9 mouse cellular contexts compared by ENCODE assay signal in the genomic region with DNA sequence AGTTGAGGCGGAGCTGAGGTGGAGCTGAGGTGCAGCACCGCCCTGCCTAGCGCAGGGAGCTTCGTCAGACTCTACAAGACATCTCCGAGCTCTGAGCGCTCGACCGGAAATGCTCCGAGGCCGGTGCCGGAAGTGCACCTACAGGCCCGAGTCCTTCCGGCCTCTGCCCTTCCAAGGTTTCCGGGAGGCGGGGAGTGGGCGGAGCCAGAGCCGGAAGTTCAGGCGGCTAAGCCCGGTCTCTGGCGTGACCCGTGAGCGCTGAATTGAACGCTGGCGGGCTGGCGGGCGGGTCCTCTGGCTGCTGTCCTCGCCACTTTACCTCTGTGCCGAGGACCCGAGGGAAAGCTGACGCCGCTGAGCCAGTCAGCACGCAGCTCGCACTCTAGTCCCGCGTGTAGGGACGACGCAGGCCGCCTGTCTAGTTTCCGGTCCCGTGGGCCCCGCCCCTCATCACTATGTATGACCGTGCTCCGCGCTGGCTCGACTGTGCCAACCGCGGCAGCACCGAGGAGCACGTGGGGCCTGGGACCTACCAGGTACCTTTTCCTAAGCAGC. TPM values are rescaled to one million over a fixed set of nuclear protein-coding genes. Genes with fewer than 3 reads are reported as not detected.
A peak's percentile ranks its signal among the peaks of the same experiment; 100 is the strongest.
DNase-seq lines count a peak whose midpoint lies in the region; ATAC-seq and TF ChIP-seq lines count a peak whose summit lies in the region.
"Had no signal": no experiment of that assay in that cellular context is flagged by ENCODE, and none has a peak within 500 bp of the region (broad histone marks: within the 10 kb centered on the region; RNA-seq: fewer than 3 reads in every experiment).

Gene Stpg2 (plus strand): TSS at position 251 of the 555 bp plus-strand sequence.

- peak within 1 kb of the TSS; percentile 65 for H3K4me3 ChIP-seq in forebrain, embryonic 14.5 days (ENCODE audit: low read depth, low read length)
- H3K4me3 ChIP-seq in heart, postnatal 0 days (ENCODE audit: low read depth, low read length) = peak within 1 kb of the TSS; percentile 61
- peak within 1 kb of the TSS; percentile 63 for H3K4me3 ChIP-seq in liver, embryonic 12.5 days

- peak within 1 kb of the TSS; percentile 80 for H3K4me2 ChIP-seq in forebrain, embryonic 14.5 days (ENCODE audit: low read length)
- H3K4me2 ChIP-seq in heart, postnatal 0 days (ENCODE audit: low read depth, low read length) = peak within 1 kb of the TSS; percentile 72
- peak within 1 kb of the TSS; percentile 79 for H3K4me2 ChIP-seq in liver, embryonic 12.5 days

- peak within 1 kb of the TSS; percentile 75 for H3K9ac ChIP-seq in forebrain, embryonic 14.5 days (ENCODE audit: low read length)
- peak within 1 kb of the TSS; percentile 53 for H3K9ac ChIP-seq in heart, postnatal 0 days (replicated peaks; ENCODE audit: low read depth, low read length)
- H3K9ac ChIP-seq in liver, embryonic 12.5 days = peak within 1 kb of the TSS; percentile 52; the same call in 1 of the 2 replicates

- H3K9me3 ChIP-seq in forebrain, embryonic 14.5 days (replicated peaks; ENCODE audit: control insufficient read depth, low read length) = no peaks in the 10 kb centered on the region
- H3K9me3 ChIP-seq in heart, postnatal 0 days (replicated peaks; ENCODE audit: control insufficient read depth, low read length) = no peaks in the 10 kb centered on the region
- no peaks in the 10 kb centered on the region for H3K9me3 ChIP-seq in liver, embryonic 12.5 days (replicated peaks)

- TF ChIP-seq CTCF in heart, postnatal 0 days (IDR thresholded peaks at IDR 0.05; ENCODE audit: low read depth) = no peak

- H3K4me1 ChIP-seq in forebrain, embryonic 14.5 days (ENCODE audit: control insufficient read depth, insufficient read depth, low read length) = no peaks in the 10 kb centered on the region
- H3K4me1 ChIP-seq in heart, postnatal 0 days (ENCODE audit: control insufficient read depth, insufficient read depth) = no peaks in the 10 kb centered on the region
- peaks cover 8% of the 10 kb centered on the region for H3K4me1 ChIP-seq in liver, embryonic 12.5 days

- peaks cover 10% of the 10 kb centered on the region; the same call in 1 of the 2 replicates for H3K27me3 ChIP-seq in forebrain, embryonic 14.5 days (replicated peaks; ENCODE audit: control insufficient read depth, insufficient read depth, low read length)
- peaks cover 10% of the 10 kb centered on the region; the same call in 1 of the 2 replicates for H3K27me3 ChIP-seq in heart, postnatal 0 days (ENCODE audit: control insufficient read depth, insufficient read depth, low read length)
- H3K27me3 ChIP-seq in liver, embryonic 12.5 days (replicated peaks) = peaks cover 7% of the 10 kb centered on the region; the same call in 1 of the 2 replicates

- 2% methylated on average over 49 of the region's 49 CpGs for WGBS in forebrain, embryonic 14.5 days
- 1% methylated on average over 48 of the region's 49 CpGs for WGBS in heart, postnatal 0 days
- WGBS in liver, embryonic 12.5 days (ENCODE audit: insufficient replicate concordance) = 2% methylated on average over 46 of the region's 49 CpGs

- peak; percentile 99 for ATAC-seq in forebrain, embryonic 14.5 days
- ATAC-seq in heart, postnatal 0 days (ENCODE audit: insufficient read depth, low read depth) = peak; percentile 99
- ATAC-seq in liver, embryonic 12.5 days = peak; percentile 93

- TF ChIP-seq EP300 in heart, postnatal 0 days (IDR thresholded peaks at IDR 0.05; ENCODE audit: low read depth) = no peak

- DNase-seq in CD8-positive naive resting alpha-beta T cell, adult 2 months (ENCODE audit: low read depth in 2 of 2, low spot score in 2 of 2) = peak; percentile 93
- DNase-seq in cerebellum, adult 18-20 months = peak; percentile 95 to 96
- peak; percentile 97 for DNase-seq in forebrain, embryonic 14.5 days (ENCODE audit: low spot score)
- peak; percentile 86 for DNase-seq in heart, postnatal 0 days (ENCODE audit: low spot score)
- peak; percentile 91 to 94 for DNase-seq in kidney, postnatal 25 days
- peak; percentile 97 for DNase-seq in naive thymus-derived CD4-positive, alpha-beta T cell, adult 2 months (ENCODE audit: low read depth)
- peak; percentile 84 to 90 for DNase-seq in spleen, postnatal 4 days (ENCODE audit: low spot score in 2 of 2)

- H3K36me3 ChIP-seq in forebrain, embryonic 14.5 days (ENCODE audit: control insufficient read depth, insufficient read depth, low read length) = no peaks in the 10 kb centered on the region
- no peaks in the 10 kb centered on the region for H3K36me3 ChIP-seq in heart, postnatal 0 days (replicated peaks; ENCODE audit: control insufficient read depth, insufficient read depth, low read length)
- H3K36me3 ChIP-seq in liver, embryonic 12.5 days = no peaks in the 10 kb centered on the region

- H3K27ac ChIP-seq in forebrain, embryonic 14.5 days (ENCODE audit: low read depth, low read length) = peak within 1 kb of the TSS; percentile 96
- peak within 1 kb of the TSS; percentile 81 for H3K27ac ChIP-seq in heart, postnatal 0 days (ENCODE audit: low read depth)
- H3K27ac ChIP-seq in liver, embryonic 12.5 days = peak within 1 kb of the TSS; percentile 71; the same call in 1 of the 2 replicates

RNA-seq across cellular contexts. Expression of gene Stpg2, which starts in this region (rescaled TPM):
- 0.10 TPM in 1 of 2 replicates, not detected in the other for polyA plus RNA-seq in forebrain, embryonic 14.5 days (2014; fragmentation: Nextera tagmentation; extraction: Ambion mirVana)
- total RNA-seq in heart, postnatal 0 days (2014; rRNA removed; ENCODE audit: low replicate concordance) = not detected in 2 replicates
- not detected in 2 replicates for polyA plus RNA-seq in heart, postnatal 0 days (2015; fragmentation: Nextera tagmentation; extraction: Ambion mirVana)
- not detected in 2 replicates for polyA plus RNA-seq in liver, embryonic 12.5 days (2016; fragmentation: Nextera tagmentation; extraction: Ambion mirVana)
- polyA plus RNA-seq: C2C12 had no signal

Comparison
In these comparisons a context has a peak if more than half of its experiments do, and no peak if none do; other contexts are left out.
1. Peak in every context shown above with its lines: DNase-seq, ATAC-seq, H3K4me3 ChIP-seq and H3K27ac ChIP-seq.
2. Peak in DNase-seq, ATAC-seq, H3K4me3 ChIP-seq, H3K27ac ChIP-seq, H3K9ac ChIP-seq and H3K4me2 ChIP-seq in forebrain, embryonic 14.5 days; RNA of the gene not detected or under 1 TPM.
3. Peak in DNase-seq, ATAC-seq, H3K4me3 ChIP-seq, H3K27ac ChIP-seq, H3K9ac ChIP-seq and H3K4me2 ChIP-seq in heart, postnatal 0 days; RNA of the gene not detected or under 1 TPM.
4. Peak in ATAC-seq, H3K4me3 ChIP-seq, H3K27ac ChIP-seq, H3K9ac ChIP-seq and H3K4me2 ChIP-seq in liver, embryonic 12.5 days; RNA of the gene not detected or under 1 TPM.